Mouse (Mus musculus): Measurements from ENCODE around the gene Samhd1.

- TF ChIP-seq POLR2A (IDR thresholded peaks at IDR 0.05; ENCODE audit: extremely low read depth, insufficient read depth, low read length) (no peak), CTCF (IDR thresholded peaks at IDR 0.05; ENCODE audit: low read depth, low read length) (no peak)
Observed at GRCm38 (mm10) chr2:157129096-157129495, 6.0 kb downstream of the Samhd1 start.
